Mouse (Mus musculus) cortical plate, adult 2 months (tissue): ENCODE data around the gene Ccdc78.

Experiments
- CTCF ChIP-seq: fragments of 200-500 bp; IDR thresholded peaks from 2 replicates; pipeline ENCODE4 v1.5.1; 2011; ENCODE audit warnings: mild to moderate bottlenecking, control low read depth, low read length; ENCODE audit not compliant: insufficient read depth; ENCODE audit errors: extremely low read depth
- POLR2A ChIP-seq: fragments of 200-500 bp; IDR thresholded peaks from 2 replicates; pipeline ENCODE4 v1.6.1; 2011; ENCODE audit warnings: mild to moderate bottlenecking, low read length, control low read depth; ENCODE audit not compliant: insufficient read depth; ENCODE audit errors: extremely low read depth

DNA sequence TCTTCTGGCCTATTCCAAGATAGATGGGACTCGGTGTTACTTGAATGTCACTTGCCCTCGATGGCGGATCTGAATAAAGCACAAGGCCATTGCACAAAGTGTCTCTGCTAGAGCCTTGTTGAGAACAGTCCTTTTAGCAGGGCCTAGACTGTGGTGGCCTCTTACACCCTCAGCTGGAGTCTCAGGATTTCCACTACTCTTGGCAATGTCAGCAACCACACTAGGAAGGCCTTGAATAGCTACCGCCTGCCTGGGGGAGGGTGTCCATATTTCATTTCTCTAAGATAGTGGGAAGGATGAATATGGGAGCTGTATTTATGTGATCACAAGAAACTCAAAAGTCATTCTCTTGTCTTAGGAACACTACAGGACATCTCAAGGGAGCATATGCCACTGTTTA is 38.1 kb upstream of the Ccdc78 start:
- no peak for TF ChIP-seq CTCF
- TF ChIP-seq POLR2A: no peak
